Mouse (Mus musculus): ENCODE results near the gene Rmnd5a.
A peak's percentile ranks its signal among the peaks of the same experiment; 100 is the strongest.

The Rmnd5a gene

DNA sequence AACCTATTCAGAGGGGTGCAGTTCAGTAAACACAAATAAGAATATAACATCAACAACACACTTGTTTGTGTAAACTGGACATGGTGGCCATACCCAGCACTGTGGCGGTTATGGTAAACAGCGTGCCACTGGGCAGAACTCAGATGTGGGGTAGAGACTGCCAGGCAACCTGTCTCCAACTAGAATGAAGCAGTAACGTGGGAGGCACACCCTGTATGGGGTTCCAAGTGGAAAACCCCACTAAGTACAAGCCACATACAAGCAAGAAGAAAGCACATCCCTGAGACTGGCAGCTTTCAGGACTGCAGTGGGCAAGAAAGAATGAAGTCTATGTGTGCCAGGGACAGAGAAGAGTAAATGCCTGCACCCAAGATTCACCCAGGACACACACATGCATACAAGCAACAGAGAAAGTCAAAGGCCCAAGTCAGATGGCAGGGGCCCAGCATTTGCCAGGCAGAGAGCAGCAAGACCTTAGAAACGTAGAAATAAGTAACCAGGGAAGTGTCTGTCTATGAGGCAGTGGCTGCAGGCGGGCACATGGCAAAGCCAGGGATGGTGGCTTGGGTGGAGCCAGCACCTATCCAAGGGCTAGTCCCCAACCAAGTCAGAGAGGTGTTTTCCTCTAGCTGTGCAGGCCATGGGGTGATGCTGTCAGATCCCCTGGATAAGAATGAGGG lies 68.3 kb downstream of the Rmnd5a start:
- no peak for DNase-seq (ENCODE audit: low read depth, low spot score)

DNA sequence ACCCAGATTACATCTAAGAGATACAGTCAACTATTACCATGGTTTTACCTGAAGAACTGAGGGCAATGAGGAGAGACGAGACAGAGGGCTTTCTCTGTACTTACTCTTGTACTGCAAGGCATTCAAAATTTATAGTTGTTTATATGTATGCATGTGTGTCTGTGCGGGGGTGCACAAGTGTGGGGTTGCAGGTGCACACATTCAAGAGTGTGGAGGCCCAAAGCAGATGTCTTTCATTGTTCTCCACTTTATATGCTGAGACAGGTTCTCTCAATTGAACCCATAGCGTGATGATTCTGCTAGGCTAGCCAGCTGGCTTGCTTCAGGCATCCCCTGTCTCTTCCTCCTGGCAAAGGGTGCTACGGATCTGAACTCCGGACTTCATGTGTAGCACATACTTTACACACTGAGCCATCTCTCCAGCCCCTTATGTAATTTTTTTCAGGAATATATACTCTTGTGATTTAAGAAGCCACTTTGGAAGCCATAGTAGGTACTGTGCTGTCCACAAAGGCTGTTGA lies 69.3 kb downstream of the Rmnd5a start:
- DNase-seq (ENCODE audit: low read depth, low spot score): no peak

DNA sequence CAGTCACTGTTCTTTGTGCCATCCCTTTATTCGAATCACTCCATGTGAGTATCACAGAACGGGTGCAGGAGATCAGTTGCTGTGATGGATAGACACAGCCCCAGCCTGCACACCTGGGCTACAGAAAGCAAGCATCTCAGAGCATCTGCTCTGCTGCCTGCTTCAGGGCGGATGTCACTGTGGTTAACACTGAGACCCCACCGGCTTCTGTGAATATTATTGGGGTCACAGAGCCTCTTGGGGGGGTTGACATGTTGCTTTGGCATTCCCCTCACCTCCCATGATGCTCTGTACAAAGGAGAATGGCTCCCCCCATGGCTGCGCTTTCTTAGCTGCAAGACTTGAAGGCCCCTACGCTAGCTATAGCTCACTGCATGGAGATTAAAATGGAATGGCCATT lies 71.0 kb downstream of the Rmnd5a start:
- no peak for DNase-seq (ENCODE audit: low read depth, low spot score)

GRCm38 (mm10) chr6:71363995-71364394 lies 76.4 kb downstream of the Rmnd5a start:
- DNase-seq (ENCODE audit: low read depth, low spot score): no peak

DNA sequence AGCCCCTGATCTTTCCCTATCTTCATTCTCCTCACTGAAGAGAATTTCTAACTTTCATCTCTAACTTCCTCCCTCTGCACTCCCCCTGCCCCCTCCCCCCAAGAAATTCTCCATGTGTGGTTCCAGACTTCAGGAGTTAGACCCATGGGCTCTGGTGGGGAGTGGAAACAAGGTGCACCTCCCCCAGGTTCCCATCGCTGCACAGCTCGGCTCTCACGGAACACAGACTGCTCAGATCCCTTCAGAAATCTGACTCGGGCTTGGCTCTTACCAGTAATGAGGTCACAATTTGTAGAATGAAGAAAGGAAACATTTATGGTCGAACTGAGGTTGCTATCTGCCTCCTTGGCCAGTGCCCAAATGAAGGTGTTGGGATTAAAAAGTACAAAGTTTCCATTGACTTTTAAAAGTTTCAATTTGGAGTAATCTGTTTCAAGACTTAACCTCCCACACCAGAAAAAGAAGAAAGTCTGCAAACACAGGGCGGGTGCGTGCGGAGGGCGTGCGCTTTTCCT lies 79.2 kb downstream of the Rmnd5a start:
- DNase-seq (ENCODE audit: low read depth, low spot score): no peak

- DNase-seq (ENCODE audit: low read depth, low spot score): no peak
Measured at GRCm38 (mm10) chr6:71360751-71361150, 79.7 kb downstream of the Rmnd5a start.

GRCm38 (mm10) chr6:71360221-71360620 lies 80.2 kb downstream of the Rmnd5a start:
- DNase-seq (ENCODE audit: low read depth, low spot score): no peak

- no peak for DNase-seq (ENCODE audit: low read depth, low spot score)
Measured at GRCm38 (mm10) chr6:71357493-71357892, 82.9 kb downstream of the Rmnd5a start.

DNA sequence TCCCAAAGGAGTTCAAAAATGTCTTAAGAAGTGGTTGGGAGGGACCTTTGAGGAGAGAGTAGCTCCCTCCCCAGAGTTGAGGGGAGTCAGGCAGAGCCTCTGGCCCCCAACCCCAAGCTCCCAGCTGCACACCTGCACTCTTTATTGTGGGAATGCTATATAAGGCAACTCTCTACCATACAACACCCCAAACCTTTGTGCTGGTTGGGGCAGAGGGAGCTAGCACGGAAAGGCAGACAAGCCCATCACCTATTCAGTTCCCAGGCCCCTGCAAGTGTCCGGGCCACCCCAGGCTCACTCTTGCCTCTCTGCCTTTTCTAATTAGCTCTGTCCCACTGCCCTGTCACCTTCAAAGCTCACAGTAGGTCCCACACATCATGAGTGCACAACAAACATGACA lies 86.7 kb downstream of the Rmnd5a start:
- DNase-seq (ENCODE audit: low read depth, low spot score): no peak

GRCm38 (mm10) chr6:71352866-71353427 lies 87.5 kb downstream of the Rmnd5a start:
- no peak for DNase-seq (ENCODE audit: low read depth, low spot score)

DNA sequence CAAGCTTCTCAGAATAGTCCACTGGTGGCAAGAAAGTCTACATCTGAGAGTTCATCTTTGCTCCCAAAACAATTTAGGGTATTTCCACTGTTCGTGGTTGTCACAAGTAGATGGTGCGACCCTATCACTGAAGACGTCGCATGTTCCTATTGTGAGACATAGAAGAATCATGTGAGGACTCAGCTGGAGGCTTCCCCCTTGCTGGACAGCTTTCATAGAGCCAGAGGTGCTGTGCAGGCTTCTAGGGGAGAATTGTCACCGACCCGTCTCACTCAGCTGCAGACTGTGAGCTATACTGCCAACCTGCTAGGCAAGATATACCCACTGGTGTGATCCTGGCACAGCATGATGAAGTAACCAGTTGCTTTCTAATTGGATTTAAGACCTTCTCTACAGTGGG lies 88.2 kb downstream of the Rmnd5a start:
- no peak for DNase-seq (ENCODE audit: low read depth, low spot score)

DNA sequence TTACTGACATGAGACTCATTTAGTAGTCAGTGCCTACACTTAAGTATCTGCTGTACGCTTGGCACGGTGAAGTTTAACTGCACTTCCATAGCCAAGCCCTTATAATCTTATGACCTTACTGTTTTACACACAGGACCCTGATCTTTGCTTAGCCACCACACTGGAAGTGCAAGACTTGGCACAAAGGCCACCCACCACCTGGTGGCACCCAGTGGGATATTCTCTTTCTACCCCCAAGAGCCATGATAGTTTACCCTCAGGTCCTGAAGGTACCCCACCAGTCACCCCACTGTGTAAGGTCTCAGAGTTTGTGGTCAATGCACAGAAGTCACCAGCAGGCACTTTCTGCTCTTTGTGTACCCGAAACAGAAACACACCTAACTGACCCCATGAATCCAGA lies 89.2 kb downstream of the Rmnd5a start:
- DNase-seq (ENCODE audit: low read depth, low spot score): no peak

GRCm38 (mm10) chr6:71348006-71348405 lies 92.4 kb downstream of the Rmnd5a start:
- peak; percentile 63 for DNase-seq (ENCODE audit: low read depth, low spot score)

GRCm38 (mm10) chr6:71341179-71341578 lies 99.3 kb downstream of the Rmnd5a start:
- no peak for DNase-seq (ENCODE audit: low read depth, low spot score)

- no peak for DNase-seq (ENCODE audit: low read depth, low spot score)
Measured at GRCm38 (mm10) chr6:71339351-71339750, 101.1 kb downstream of the Rmnd5a start.

GRCm38 (mm10) chr6:71338941-71339340 lies 101.5 kb downstream of the Rmnd5a start:
- no peak for DNase-seq (ENCODE audit: low read depth, low spot score)

Measured in R1 (cell line).